Mouse (Mus musculus) lung, adult 10 weeks (tissue): ENCODE results near the gene Mgst3. TPM values are rescaled to one million over a fixed set of nuclear protein-coding genes. Genes with fewer than 3 reads are reported as not detected.

ENCODE experiments used
- polyA plus RNA-seq: library from polyadenylated mRNA; stranded (reverse); fragments of 350-450 nt; fragmentation: Illumina TruSeq; extraction: RNeasy Lipid Tissue Mini Kit (QIAGEN cat#74804); gene quantifications from one replicate; pipeline ENCODE4 v1.2.3, GENCODE M21; 2014; ENCODE audit warnings: low read depth, low replicate concordance; ENCODE audit not compliant: insufficient read depth

The Mgst3 gene
- polyA plus RNA-seq, result 70.8 TPM

GRCm38 (mm10) chr1:167393683-167394492 is at the start of gene Mgst3:
Mgst3 (minus strand) TSS chr1:167393841.

GRCm38 (mm10) chr1:167349815-167350596 is 43.6 kb downstream of the Mgst3 start, which contains the start of gene Aldh9a1:
Aldh9a1 (plus strand) TSS chr1:167349991.

Other genes with a start within 250 kb of the Mgst3 start
- 7.8 TPM for gene Uck2, start 108.5 kb downstream of the Mgst3 start, polyA plus RNA-seq
- gene Tmco1, start 85.5 kb downstream of the Mgst3 start, polyA plus RNA-seq, result 148 TPM
- gene Aldh9a1, start 43.9 kb downstream of the Mgst3 start, polyA plus RNA-seq, result 21.3 TPM
- not detected for gene Lrrc52, start 72.9 kb upstream of the Mgst3 start, polyA plus RNA-seq
- 2.1 TPM for gene Rxrg, start 204.5 kb upstream of the Mgst3 start, polyA plus RNA-seq